Mouse (Mus musculus) A20 (cell line): Measurements from ENCODE around the gene Auts2.

ENCODE experiments used
- DNase-seq: peaks from one replicate; pipeline ENCODE4 v3.0.0-alpha.2; 2011; ENCODE audit warnings: low read depth, low spot score

The Auts2 gene

GRCm38 (mm10) chr5:131463402-131463801 lies 1079.7 kb downstream of the Auts2 start:
- DNase-seq = no peak

DNA sequence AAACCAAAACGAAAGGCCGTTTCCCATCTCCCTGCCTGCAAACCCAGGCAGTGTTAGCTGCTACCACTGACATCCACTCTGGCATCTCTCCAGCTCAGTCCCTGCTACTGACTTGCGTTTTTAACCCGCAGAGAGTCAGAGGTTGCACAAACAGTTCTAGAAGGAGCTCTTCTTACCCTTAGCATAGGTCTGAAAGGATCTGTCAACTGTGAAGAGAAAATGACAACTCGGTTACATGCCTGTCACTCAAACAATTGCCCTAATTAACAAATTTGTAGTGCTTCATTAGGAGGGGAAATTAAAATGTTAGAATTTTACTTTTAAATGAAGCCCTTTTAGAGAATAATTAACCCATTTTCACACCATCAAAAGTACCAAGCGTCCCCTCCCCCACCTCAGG lies 1083.2 kb downstream of the Auts2 start:
- no peak for DNase-seq

DNA sequence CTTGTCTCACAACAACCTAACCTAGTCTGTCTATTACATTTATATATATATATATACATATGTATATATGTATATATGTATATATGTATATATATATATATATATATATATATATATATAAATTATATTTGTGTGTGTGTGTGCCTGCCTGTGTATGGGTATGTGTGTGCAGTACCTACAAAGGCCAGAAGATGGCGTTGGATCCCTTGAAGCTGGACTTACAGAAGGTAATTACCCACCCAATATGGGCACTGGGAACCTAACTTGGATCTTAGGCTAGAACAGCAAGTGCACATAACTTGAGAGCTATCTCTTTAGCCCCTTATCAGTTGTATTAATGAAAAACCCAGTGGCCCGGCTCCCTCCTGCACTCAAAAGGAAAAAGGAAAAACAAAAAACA lies 1083.6 kb downstream of the Auts2 start:
- DNase-seq = no peak

DNA sequence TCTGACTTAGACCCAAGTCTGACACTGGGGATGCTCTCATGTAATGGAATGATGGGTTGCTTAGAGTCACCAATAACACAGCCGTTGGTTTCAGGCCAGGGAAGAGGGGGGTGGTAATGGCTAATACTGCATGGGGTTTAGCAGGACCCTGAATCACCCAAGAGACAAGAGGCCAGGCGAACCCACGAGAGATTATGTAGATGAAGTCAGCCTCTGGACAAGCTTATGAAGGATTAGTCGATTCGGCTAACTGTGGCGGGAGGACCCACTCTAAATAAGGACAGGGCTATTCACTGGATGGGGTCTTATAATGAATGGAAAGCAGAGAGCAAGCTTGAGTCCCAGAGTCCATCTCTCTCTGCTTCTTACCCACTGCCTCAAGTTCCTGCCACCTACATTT lies 1084.4 kb downstream of the Auts2 start:
- DNase-seq = no peak

GRCm38 (mm10) chr5:131457999-131458398 lies 1085.1 kb downstream of the Auts2 start:
- no peak for DNase-seq

DNA sequence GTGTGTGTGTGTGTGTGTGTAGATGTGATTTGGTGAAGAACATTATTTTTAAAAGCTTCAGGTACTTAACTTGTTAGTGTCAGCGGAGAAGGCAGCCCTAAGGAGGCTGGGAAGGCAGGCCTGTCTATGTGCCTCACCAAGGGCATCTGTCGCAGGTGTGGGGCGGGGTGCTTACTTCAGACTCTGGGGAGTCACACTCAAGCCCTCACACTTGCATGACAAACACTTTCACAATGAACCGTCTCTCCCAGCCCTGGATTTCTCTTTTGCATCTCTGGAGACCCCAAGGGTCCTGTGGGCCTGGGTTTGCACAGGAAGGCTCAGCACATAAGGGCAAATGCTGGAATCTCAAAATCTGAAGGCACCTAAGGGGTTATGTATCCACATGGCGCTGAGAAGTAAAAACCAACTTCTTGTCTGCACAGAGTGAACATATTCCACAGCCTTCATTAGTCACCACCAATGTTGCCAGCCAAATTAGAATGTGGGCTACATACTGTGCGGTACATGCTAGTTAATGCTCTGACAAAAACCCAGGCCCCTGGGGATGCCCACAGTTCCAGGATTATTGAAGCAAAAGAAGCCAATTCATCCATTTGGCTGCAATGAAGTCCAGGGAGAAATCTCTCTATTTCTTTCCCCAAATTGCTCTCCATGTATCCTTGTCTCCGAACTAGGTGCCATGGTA lies 1093.8 kb downstream of the Auts2 start:
- DNase-seq = no peak

- no peak for DNase-seq
These were observed 1107.8 kb downstream of the Auts2 start for GRCm38 (mm10) chr5:131435239-131435876.

- DNase-seq = no peak
These were observed 1109.9 kb downstream of the Auts2 start for GRCm38 (mm10) chr5:131433291-131433690.

GRCm38 (mm10) chr5:131431896-131432295 lies 1111.2 kb downstream of the Auts2 start:
- DNase-seq = no peak

DNA sequence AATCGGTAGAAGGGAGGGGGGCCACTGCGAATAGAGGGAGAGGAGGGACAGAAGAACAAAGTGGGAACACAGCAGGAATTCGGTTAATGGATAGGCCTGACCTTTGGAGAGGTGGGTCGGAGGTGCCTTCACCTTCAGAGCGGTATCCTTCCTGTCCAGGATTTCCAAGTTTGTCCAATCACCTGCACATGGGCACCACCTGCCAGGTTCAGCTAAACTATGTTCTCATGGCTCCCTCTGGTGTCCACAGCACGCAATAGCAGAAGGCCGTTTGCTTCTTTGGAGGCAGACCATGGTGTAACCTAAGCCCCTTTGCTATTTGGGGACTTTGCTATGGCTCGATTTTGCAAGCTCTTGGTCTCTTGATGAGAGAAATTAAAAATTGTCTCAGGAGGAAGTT lies 1113.0 kb downstream of the Auts2 start:
- no peak for DNase-seq

DNA sequence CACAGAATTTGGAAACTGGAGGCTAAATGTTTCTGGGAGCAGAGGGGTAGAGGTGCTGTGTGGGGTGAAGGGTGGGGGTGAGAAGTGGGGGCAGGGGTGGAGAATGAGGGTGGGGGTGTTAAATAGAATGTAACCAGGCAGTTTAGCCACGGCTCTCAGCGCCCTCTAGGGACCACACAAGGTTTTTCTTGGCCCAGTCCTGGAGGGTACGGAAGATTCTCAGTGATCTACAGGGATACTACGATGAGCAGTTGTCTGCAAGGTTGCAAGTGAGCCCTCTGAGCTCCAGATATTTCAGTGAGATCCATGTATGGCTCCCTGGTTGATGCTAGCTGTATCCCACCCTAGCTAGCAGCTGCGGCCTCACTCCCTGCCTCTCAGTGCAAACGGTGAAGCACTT lies 1113.6 kb downstream of the Auts2 start:
- no peak for DNase-seq

GRCm38 (mm10) chr5:131427734-131428413 lies 1115.3 kb downstream of the Auts2 start:
- DNase-seq = no peak

DNA sequence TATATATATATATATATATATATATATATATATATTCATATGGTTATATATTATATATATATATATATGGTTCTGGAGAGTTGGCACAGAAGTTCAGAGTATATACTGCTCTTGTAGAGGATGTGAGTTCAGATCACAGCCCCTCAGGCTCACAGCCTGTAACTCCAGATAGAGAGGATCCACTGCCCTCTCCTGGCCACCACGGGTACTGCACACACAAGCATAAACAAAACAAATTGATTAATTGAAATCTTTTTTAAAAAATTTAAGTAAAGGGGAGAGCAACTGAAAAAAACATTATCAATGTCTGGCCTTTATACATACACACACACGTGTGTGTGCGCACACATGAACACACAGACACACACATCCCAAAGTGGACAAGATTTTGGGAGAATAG lies 1120.4 kb downstream of the Auts2 start:
- DNase-seq = no peak

- no peak for DNase-seq
These were observed 1122.7 kb downstream of the Auts2 start for GRCm38 (mm10) chr5:131420406-131420805.

DNA sequence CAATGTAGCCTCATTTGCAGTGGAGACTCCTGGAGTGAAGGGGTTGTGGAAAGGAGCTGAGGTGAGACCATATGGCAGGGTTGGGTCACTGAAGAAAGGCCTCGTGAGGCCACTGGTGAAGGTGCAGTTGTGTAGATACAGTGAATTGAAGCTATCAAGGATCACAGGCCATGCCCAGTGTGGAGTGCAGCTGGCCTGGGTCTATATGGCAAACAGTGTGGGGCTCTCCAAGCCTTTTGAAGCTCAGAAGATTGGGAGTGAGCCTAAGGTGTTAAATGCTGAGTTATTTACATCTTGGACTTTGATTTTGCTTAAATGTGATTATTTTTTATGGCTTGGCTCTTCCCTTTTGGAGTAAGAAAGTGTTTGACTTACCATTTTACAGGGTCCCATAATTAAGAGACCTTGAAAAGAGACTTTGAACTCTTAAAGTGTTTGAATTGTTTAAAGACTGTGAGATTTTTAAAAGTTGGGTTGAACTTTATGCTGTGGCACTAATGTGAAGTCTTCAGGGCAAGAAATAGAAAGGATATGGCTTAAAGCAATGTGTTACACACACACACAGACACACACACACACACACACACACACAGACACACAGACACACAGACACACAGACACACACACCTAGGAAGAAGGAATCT lies 1127.1 kb downstream of the Auts2 start:
- DNase-seq = no peak

- no peak for DNase-seq
These were observed 1144.9 kb downstream of the Auts2 start for GRCm38 (mm10) chr5:131398250-131398649.

DNA sequence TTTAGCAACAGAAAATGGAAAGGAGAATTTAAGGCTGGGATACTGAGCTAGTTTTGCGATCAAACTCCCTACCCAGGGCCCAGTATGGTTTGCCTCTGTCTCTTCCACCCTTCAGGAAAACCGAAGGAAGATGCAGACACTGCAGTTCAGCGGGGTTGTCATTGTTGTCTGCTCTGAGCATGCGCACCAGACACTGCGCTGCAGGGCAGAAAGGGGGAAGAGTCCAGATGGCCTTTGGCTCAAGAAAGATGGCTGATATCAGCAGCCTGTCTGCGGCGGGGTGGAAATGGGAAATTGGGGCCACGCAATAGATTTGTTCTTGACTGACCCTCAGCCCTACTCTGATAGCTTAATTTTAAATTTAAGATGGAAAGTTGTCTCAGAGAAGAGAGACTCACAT lies 1147.4 kb downstream of the Auts2 start:
- no peak for DNase-seq
